Mouse (Mus musculus) liver, postnatal 0 days (tissue): Measurements from ENCODE around the gene Plod2.

Experiments
- CTCF ChIP-seq: sonication (generic); IDR thresholded peaks from 2 replicates; pipeline ENCODE4 v1.5.1; 2016; ENCODE audit warnings: antibody characterized with exemption, low read depth
- EP300 ChIP-seq: IDR thresholded peaks from 2 replicates; pipeline ENCODE4 v1.6.1; 2016; ENCODE audit warnings: antibody characterized with exemption, low read depth, mild to moderate bottlenecking

DNA sequence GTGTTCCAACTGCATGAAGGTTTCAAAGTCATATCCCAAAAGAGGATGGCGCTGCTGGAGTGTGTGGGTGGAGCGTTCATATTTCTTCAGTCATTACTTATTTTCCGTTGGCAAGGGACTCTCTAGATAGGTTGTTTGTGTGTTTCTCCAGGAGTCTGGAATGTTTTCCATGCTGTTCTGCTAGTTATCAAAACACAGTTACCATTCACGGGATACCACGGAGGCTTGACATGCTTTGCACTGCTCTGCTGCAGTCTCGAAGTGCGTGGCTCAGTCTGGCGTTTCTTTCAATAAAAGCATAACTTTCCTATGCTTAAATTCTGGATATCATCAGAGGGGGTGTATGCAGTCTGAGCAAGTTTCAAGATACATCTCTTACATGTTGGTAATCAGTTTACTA, 17.7 kb downstream of the Plod2 start:
- TF ChIP-seq CTCF = no peak
- no peak for TF ChIP-seq EP300
